Mouse (Mus musculus) heart, adult 2 months (tissue): ENCODE measurements at regions not wholly inside any gene's neighbourhood (a gene's known extent, or its start where the extent isn't known, plus 50 kb on each side); places are given as distances from the start of the nearest gene placed in this dataset.

Experiments used
- CTCF ChIP-seq: fragments of 200-600 bp; IDR thresholded peaks from 2 replicates; pipeline ENCODE4 v1.8.1; 2022; ENCODE audit warnings: antibody characterized with exemption, mild to moderate bottlenecking, moderate library complexity
- EP300 ChIP-seq: fragments of 200-500 bp; IDR thresholded peaks from 2 replicates; pipeline ENCODE4 v1.6.1; 2011; ENCODE audit warnings: low read depth, low read length, control low read depth; ENCODE audit not compliant: insufficient read depth
- POLR2A ChIP-seq: fragments of 200-500 bp; IDR thresholded peaks from 2 replicates; pipeline ENCODE4 v1.6.1; 2011; ENCODE audit warnings: mild to moderate bottlenecking, low read depth, low read length, control low read depth; ENCODE audit not compliant: insufficient read depth

GRCm38 (mm10) chr16:5353881-5354280 lies 98.1 kb upstream of the Eef2kmt start:
- TF ChIP-seq POLR2A: no peak
- no peak for TF ChIP-seq CTCF
- TF ChIP-seq EP300: no peak
